Mouse (Mus musculus) C2C12 (cell line): ENCODE results near the gene Nek4. TPM values are rescaled to one million over a fixed set of nuclear protein-coding genes. Genes with fewer than 3 reads are reported as not detected.
A peak's percentile ranks its signal among the peaks of the same experiment; 100 is the strongest.

Experiments
- H3K27me3 ChIP-seq: one replicate; pipeline ENCODE4 v1.6.1; 2011; ENCODE audit not compliant: control insufficient read depth, insufficient read depth, insufficient read length
- H3K36me3 ChIP-seq: one replicate; pipeline ENCODE4 v1.6.1; 2011; ENCODE audit not compliant: control insufficient read depth, insufficient read depth
- H3K4me3 ChIP-seq: one replicate; pipeline ENCODE4 v1.5.1; 2011; ENCODE audit warnings: mild to moderate bottlenecking, control low read depth; ENCODE audit not compliant: poor library complexity, insufficient read depth, severe bottlenecking
- H3K79me2 ChIP-seq: one replicate; pipeline ENCODE4 v1.6.1; 2011; ENCODE audit not compliant: control insufficient read depth, insufficient read depth
- H3K79me3 ChIP-seq: one replicate; pipeline ENCODE4 v1.6.1; 2011; ENCODE audit warnings: low read depth, control low read depth
- H3ac ChIP-seq: one replicate; pipeline ENCODE3; 2011; ENCODE audit warnings: low read depth; ENCODE audit not compliant: control insufficient read depth, insufficient read length
- CEBPB ChIP-seq: IDR thresholded peaks from one replicate; pipeline ENCODE4 v1.6.1; 2011; ENCODE audit warnings: low read depth, mild to moderate bottlenecking, control low read depth, moderate library complexity
- CTCF ChIP-seq: IDR thresholded peaks from one replicate; pipeline ENCODE4 v1.5.1; 2011; ENCODE audit not compliant: control insufficient read depth, insufficient read depth, insufficient read length
- FOSL1 ChIP-seq: IDR thresholded peaks from one replicate; pipeline ENCODE4 v1.8.0; 2011; ENCODE audit warnings: mild to moderate bottlenecking, low read length; ENCODE audit not compliant: poor library complexity, insufficient read depth, severe bottlenecking
- MAX ChIP-seq: IDR thresholded peaks from one replicate; pipeline ENCODE4 v1.6.1; 2011; ENCODE audit warnings: mild to moderate bottlenecking, control low read depth
- MYOD1 ChIP-seq: IDR thresholded peaks from one replicate; pipeline ENCODE4 v1.6.1; 2011; ENCODE audit warnings: low read depth; ENCODE audit not compliant: control insufficient read depth, insufficient read length
- MYOG ChIP-seq: IDR thresholded peaks from one replicate; pipeline ENCODE4 v1.6.1; 2011; ENCODE audit not compliant: control insufficient read depth, insufficient read length; ENCODE audit errors: extremely low read depth
- USF1 ChIP-seq: IDR thresholded peaks from one replicate; pipeline ENCODE4 v1.6.1; 2011; ENCODE audit warnings: low read depth, mild to moderate bottlenecking, control low read depth, moderate library complexity
- long read RNA-seq, 2 experiments: library from polyadenylated mRNA; unstranded; transcript quantifications; one replicate each; pipeline ENCODE4 v2.0.0; 2019 to 2020
- polyA plus RNA-seq: library from polyadenylated mRNA; unstranded; fragments of >200 nt; fragmentation: generic; extraction: Trizol; gene quantifications from one replicate; pipeline ENCODE4 v1.2.1, GENCODE M21; 2012; ENCODE audit warnings: missing spikeins

The Nek4 gene
- 4.2 TPM for polyA plus RNA-seq
- long read RNA-seq, experiment 1, full-length matches to known transcripts, result 3 of 5 reads
- long read RNA-seq, experiment 1, partial matches to known transcripts, result 0 of 5 reads
- long read RNA-seq, experiment 1, other reads (novel, unspliced or antisense), result 2 of 5 reads
- long read RNA-seq, experiment 2, full-length matches to known transcripts, result 59 of 81 reads
- long read RNA-seq, experiment 2, partial matches to known transcripts, result 5 of 81 reads
- long read RNA-seq, experiment 2, other reads (novel, unspliced or antisense), result 17 of 81 reads

DNA sequence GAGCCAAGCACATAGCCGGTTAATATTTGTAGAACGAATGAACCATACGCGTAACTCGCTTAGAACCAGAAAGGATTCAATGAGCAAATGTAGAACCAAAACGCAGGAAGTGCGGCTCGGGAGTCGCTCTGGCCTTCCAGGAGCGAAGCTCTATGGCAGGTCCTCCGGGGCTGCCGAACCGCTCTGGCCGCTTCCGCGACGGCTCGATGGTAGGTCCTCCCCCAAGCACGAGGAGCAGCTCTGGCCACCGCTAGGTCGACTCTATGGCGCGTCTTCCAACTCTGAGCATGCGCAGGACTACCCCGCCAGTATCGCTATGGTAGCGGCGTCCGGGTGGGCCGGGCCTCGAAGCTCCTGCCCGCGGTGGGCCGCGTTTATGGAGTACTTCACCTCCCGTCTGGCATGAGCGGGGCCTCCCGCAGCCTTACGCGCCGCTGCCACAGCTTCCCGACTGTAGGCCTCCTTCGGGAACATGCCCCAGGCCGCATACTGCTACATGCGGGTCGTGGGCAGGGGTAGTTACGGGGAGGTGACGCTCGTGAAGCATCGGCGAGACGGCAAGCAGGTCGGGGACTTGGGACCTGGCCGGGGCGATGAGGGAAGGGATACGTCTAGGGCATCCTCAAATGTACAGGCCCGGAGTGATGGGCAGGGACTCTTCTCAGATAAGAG is at the start of gene Nek4:
TSS of gene Nek4 (plus strand) at position 224 of the 672 bp plus-strand sequence.
- Histone ChIP-seq H3ac (peak within 1 kb of the TSS; percentile 86), H3K79me3 (no peaks in the 10 kb centered on the region), H3K79me2 (no peaks in the 10 kb centered on the region), H3K27me3 (no peaks in the 10 kb centered on the region), H3K36me3 (no peaks in the 10 kb centered on the region), H3K4me3 (peak within 1 kb of the TSS; percentile 65)
- TF ChIP-seq USF1, result no peak
- no peak for TF ChIP-seq MYOD1
- TF ChIP-seq CTCF, result no peak
- TF ChIP-seq MAX, result peak; percentile 94
- TF ChIP-seq MYOG, result no peak

GRCm38 (mm10) chr14:30902628-30903027 is 48.5 kb upstream of the Nek4 start:
- H3ac ChIP-seq, result no peak overlapping the region
- TF ChIP-seq MYOG, result no peak
- no peak for TF ChIP-seq MYOD1
- TF ChIP-seq FOSL1, result no peak
- TF ChIP-seq USF1, result no peak
- no peak for TF ChIP-seq CTCF
- TF ChIP-seq CEBPB, result no peak
- TF ChIP-seq MAX, result no peak
- H3K27me3 ChIP-seq, result no peaks in the 10 kb centered on the region
- no peaks in the 10 kb centered on the region for H3K79me2 ChIP-seq
- no peak overlapping the region for H3K4me3 ChIP-seq
- no peaks in the 10 kb centered on the region for H3K36me3 ChIP-seq
- no peaks in the 10 kb centered on the region for H3K79me3 ChIP-seq

DNA sequence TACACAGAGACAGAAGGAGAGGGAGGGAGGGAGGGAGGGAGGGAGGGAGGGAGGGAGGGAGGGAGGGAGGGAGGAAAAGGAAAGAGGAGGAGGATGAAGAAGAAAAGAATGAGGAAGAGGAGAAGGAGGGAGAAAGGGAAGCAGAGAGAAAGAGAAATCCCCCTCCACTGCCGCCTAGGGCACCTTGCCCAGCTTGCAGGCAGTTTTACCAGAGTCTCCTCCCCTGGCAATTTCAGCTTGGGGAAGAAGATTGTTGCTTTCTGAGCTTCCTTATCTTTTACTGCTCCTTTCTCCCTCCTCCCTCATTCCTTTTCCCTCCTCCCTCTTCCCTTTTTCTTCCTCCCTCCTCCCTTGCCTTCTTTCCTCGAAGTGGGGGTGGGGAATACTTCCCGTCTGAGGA is 48.1 kb upstream of the Nek4 start:
- Histone ChIP-seq H3ac (no peak overlapping the region), H3K79me3 (no peaks in the 10 kb centered on the region), H3K27me3 (no peaks in the 10 kb centered on the region), H3K4me3 (no peak overlapping the region), H3K36me3 (no peaks in the 10 kb centered on the region), H3K79me2 (no peaks in the 10 kb centered on the region)
- TF ChIP-seq FOSL1 (no peak), USF1 (no peak), MYOG (no peak), CTCF (no peak), CEBPB (no peak), MYOD1 (no peak), MAX (no peak)

GRCm38 (mm10) chr14:30904307-30904706 is 46.9 kb upstream of the Nek4 start:
- Histone ChIP-seq H3K4me3 (no peak overlapping the region), H3K27me3 (no peaks in the 10 kb centered on the region), H3K36me3 (no peaks in the 10 kb centered on the region), H3K79me2 (no peaks in the 10 kb centered on the region), H3K79me3 (no peaks in the 10 kb centered on the region), H3ac (no peak overlapping the region)
- no peak for TF ChIP-seq MYOD1
- no peak for TF ChIP-seq MYOG
- TF ChIP-seq USF1, result no peak
- no peak for TF ChIP-seq CEBPB
- TF ChIP-seq CTCF, result no peak
- no peak for TF ChIP-seq MAX
- TF ChIP-seq FOSL1, result no peak

DNA sequence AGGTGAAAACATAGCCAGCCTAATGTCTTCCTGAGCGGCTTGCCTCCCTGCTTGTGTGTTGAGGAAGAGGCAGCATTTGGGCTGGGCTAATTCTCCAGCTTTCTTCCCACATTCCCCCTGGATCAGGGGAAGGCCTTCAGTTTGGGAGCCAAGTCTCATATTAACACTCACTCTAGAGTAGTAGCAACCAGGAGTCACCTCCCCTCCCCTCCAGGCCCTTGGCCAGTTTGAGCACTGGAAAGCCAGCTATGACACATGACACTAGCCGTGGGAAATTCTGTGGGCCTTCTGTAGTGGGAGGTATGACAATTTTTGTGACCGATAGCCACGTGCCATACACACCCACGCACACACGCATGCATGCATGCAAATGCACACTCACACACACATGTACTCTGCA is 45.2 kb upstream of the Nek4 start:
- no peaks in the 10 kb centered on the region for H3K36me3 ChIP-seq
- no peaks in the 10 kb centered on the region for H3K79me2 ChIP-seq
- H3K4me3 ChIP-seq, result no peak overlapping the region
- H3K79me3 ChIP-seq, result no peaks in the 10 kb centered on the region
- no peak for TF ChIP-seq CTCF
- TF ChIP-seq USF1, result no peak
- no peak for TF ChIP-seq CEBPB
- no peak for TF ChIP-seq MAX
- TF ChIP-seq FOSL1, result no peak
- no peak for TF ChIP-seq MYOG
- no peak for TF ChIP-seq MYOD1
- H3K27me3 ChIP-seq, result no peaks in the 10 kb centered on the region
- no peak overlapping the region for H3ac ChIP-seq
